Mouse (Mus musculus): Measurements from ENCODE around the gene Rybp. TPM values are rescaled to one million over a fixed set of nuclear protein-coding genes. Genes with fewer than 3 reads are reported as not detected.

Rybp gene
- total RNA-seq, 2 experiments from 2014 or later, result 8.6 to 12.7 TPM

DNA sequence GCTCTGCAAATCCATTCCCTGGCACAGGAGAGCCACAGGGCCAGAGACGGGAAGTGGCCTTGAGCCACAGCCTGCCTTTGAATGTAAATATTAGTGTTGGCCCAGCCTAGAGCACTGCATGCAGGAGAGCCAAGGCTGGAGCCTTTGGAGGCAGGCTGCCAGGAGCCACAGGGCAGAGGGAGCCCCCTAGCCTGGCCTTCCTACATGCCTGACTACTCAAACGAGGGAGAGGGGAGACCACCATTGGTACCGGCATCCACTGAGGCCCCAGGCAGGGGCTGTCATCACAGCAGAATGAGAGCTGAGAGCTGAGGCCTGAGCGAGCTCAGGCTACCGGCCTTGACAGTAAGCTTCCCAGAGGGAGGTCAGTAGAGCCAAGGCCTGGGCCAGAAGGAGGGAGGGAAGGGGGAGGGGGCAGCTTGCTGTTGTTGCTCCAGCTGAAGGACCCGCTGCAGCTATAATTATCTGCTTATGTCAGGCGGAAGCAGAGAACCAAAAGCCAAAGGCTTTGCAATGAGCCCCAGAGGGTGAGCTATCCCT lies 91.3 kb downstream of the Rybp start:
- no peak for ATAC-seq (replicated peaks; ENCODE audit: low FRiP score, poor library complexity, severe bottlenecking)

GRCm38 (mm10) chr6:100195091-100195490 lies 92.2 kb downstream of the Rybp start:
- ATAC-seq (replicated peaks; ENCODE audit: low FRiP score, poor library complexity, severe bottlenecking), result no peak

DNA sequence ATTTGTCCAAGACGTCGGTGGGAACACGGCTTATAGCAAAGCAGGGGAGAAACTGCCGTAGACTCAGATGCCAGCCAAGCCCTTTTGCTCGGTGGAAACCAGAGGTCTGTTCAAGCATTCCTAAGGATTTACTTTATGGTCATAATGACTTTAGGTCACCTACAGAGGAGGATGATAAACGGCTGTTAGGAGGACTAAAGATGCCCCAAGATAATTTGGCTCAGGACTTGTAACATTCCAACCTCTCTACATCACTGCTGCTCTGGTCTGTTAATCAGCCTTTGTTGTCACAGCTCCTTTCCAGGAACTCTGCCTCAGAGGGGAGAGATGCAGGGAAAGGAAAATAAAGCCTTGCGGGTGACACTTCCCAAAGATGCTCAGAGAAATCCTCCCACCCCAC lies 93.5 kb downstream of the Rybp start:
- ATAC-seq (replicated peaks; ENCODE audit: low FRiP score, poor library complexity, severe bottlenecking), result no peak

GRCm38 (mm10) chr6:100192691-100193229 lies 94.5 kb downstream of the Rybp start:
- no peak for ATAC-seq (replicated peaks; ENCODE audit: low FRiP score, poor library complexity, severe bottlenecking)

DNA sequence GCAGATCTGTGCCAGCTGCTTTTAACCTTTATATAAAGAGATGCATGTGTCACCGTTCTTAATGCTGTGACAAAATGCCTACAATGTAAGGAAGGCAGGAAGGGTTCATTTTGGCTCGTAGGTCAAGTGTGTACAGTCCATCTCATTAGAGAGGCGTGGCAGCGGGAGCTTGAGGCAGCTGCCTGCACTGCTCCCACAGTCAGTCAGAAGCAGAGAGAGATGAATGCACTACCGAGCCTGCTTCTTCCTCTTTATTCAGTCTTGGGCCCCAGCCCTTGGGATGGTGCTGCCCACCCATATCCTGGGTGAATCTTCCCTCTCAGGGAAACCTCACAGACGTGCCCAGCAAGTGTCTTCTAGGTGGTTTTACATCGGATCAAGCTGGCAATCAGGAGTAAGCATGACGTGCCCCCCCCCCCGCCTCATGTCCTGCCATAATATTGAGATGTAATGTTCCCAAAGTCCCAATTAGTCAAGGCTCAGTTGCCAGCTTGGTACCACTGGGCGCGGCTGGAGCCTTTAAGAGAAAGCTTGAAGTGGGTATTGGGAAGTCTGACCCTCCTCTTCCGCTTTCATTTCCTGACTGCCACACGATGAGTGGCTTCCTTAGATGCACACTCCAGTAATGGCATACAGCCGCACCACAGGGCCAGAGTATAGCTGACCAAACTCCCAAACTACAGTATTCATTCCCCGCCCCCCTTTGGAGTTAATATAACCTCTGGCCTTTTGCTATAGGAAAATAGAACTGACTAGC lies 96.3 kb downstream of the Rybp start:
- ATAC-seq (replicated peaks; ENCODE audit: low FRiP score, poor library complexity, severe bottlenecking), result no peak

- ATAC-seq (replicated peaks; ENCODE audit: low FRiP score, poor library complexity, severe bottlenecking), result 0 out of 2 replicates have a peak, but pooled peaks have one; percentile 35
These were observed 97.0 kb downstream of the Rybp start for GRCm38 (mm10) chr6:100190310-100190709.

GRCm38 (mm10) chr6:100188883-100189743 lies 98.2 kb downstream of the Rybp start:
- peak; percentile 36; the same call in 1 of the 2 replicates for ATAC-seq (replicated peaks; ENCODE audit: low FRiP score, poor library complexity, severe bottlenecking)

GRCm38 (mm10) chr6:100187821-100188220 lies 99.5 kb downstream of the Rybp start:
- no peak for ATAC-seq (replicated peaks; ENCODE audit: low FRiP score, poor library complexity, severe bottlenecking)

DNA sequence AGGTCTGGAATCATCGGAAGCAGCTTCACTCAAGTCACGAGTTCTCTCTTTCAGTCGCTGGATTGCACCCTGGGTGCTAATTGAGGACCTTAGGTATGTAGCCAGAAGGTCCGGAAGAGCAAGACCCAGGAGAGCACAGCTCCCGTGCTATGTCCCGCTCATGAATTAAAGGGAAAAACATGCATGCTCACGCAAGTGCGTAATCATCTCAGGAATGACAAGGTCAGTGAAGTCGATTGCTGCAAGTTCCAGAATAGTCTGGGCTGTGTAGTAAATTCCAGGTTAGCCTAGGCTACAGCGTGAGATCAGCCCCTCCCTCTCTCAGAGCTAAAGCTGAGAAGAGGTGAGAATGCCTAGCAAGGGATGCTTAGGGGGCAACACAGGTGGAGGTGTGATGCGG lies 100.5 kb downstream of the Rybp start:
- no peak for ATAC-seq (replicated peaks; ENCODE audit: low FRiP score, poor library complexity, severe bottlenecking)

GRCm38 (mm10) chr6:100185524-100185923 lies 101.8 kb downstream of the Rybp start:
- no peak for ATAC-seq (replicated peaks; ENCODE audit: low FRiP score, poor library complexity, severe bottlenecking)

DNA sequence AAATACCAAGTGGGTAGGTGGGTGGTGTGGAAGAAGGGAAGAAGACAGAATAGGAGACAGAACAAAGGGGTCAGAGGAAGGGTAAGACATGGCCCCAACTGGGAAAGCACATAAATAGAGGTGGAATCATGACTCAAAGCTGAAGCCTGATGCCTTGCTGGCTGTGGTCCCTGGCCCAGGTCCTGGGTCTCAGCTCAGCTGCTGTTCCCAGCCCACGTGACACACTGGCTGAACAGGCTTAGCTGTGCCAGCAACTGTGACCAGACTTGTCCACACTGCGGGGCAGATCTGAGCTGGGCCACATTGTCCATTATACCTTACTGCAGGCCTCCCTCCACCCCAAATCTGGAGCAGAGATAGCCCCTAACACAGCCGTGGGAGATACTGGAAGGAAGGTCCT lies 103.9 kb downstream of the Rybp start:
- ATAC-seq (replicated peaks; ENCODE audit: low FRiP score, poor library complexity, severe bottlenecking), result no peak

GRCm38 (mm10) chr6:100180883-100181262 lies 106.4 kb downstream of the Rybp start:
- no peak for ATAC-seq (replicated peaks; ENCODE audit: low FRiP score, poor library complexity, severe bottlenecking)

- ATAC-seq (replicated peaks; ENCODE audit: low FRiP score, poor library complexity, severe bottlenecking), result no peak
These were observed 106.9 kb downstream of the Rybp start for GRCm38 (mm10) chr6:100180213-100180882.

- peak; percentile 50; the same call in 1 of the 2 replicates for ATAC-seq (replicated peaks; ENCODE audit: low FRiP score, poor library complexity, severe bottlenecking)
These were observed 108.5 kb downstream of the Rybp start for GRCm38 (mm10) chr6:100178830-100179229.
